Mouse (Mus musculus) kidney, adult 2 months (tissue): ENCODE results near the gene E130114P18Rik.

ENCODE experiments used
- CTCF ChIP-seq: fragments of 200-500 bp; conservative IDR thresholded peaks from 2 replicates; pipeline ENCODE4 v1.5.1; 2011; ENCODE audit warnings: low read depth, mild to moderate bottlenecking, control low read depth, low read length, moderate library complexity, mixed read lengths; ENCODE audit not compliant: insufficient read depth, insufficient read length
- POLR2A ChIP-seq: fragments of 200-500 bp; IDR thresholded peaks from one replicate; pipeline ENCODE4 v1.6.1; 2011; ENCODE audit warnings: low read depth, low read length, control low read depth

DNA sequence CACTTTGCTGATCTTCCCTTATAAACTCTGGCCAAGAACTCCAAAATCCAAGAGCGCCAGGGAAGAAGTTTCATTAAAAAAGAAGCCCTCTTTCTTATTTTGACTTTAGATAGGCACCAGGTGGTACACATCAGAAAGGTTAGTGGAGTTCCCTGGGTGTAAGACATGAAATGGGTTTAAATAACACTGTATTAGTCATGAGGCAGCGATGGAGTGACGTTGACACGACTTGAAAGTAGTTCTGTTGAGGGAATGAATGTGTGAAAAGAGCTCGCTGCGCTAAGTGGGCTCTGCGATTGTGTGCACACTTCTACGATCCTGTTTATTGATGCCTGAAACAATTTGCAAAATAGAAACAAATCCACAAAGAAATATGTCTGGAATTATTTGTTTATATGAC is 171.4 kb downstream of the E130114P18Rik start:
- no peak for TF ChIP-seq CTCF
- TF ChIP-seq POLR2A = no peak
